Mouse (Mus musculus): ENCODE results near the gene Negr1.
"Not testable (repeated sequence)": the region's sequence is repeated elsewhere in the genome, so short reads cannot be mapped to it uniquely, and the experiment has no call there.

Negr1 gene

GRCm38 (mm10) chr3:156992811-156993210 is 431.2 kb downstream of the Negr1 start:
- no peak for DNase-seq (ENCODE audit: low spot score in 2 of 2)

DNA sequence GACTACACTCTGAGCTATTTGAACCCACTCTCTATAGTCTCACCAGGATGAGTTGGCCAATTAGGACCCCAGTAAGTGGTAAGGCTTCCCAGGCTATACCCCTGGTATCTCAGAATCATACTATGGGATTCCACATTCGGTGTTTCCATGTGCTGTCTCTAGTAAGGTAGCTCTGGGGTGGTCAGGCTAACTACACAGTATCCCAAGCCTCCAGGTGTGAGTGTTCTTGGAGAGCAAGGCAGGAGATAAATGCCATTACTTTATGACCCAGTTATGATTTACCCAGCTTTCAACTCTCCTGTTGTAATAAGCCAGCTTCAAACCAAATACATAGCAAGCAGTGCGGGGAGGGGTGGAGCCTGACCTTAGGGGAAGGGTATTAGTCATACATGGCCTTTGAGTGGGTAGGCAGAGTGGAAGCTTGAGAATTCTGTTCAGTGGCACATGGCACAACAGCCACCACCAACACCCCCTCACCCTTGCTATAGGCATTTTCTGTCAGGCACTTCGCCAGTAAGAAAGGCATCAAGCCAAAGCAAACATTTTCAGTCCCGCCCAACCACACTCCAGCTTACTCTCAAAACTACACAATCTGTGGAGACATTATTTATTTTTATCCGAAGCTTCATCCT is 437.7 kb downstream of the Negr1 start:
- DNase-seq (ENCODE audit: low spot score in 2 of 2), result no peak

- no peak for DNase-seq (ENCODE audit: low spot score in 2 of 2)
These were observed 460.0 kb downstream of the Negr1 start for GRCm38 (mm10) chr3:157021632-157022031.

DNA sequence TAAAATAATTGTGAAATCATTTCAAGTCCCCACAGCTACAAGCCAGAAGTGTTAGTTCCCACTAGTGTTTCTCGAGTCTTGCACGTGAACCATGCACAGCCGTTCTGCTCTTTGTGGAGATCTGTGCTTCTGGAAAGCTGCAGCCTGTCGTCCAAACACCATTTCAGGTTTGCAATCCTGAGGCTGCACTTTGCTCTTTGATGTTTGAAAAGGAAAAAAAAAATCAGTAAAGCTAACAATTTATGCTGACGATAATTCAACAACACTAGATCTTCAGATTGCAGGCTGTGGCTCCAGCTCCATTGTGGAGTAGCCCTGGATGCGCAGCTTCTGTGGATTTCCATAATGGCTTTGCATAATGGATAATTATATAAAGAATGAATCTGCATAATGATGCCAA is 463.0 kb downstream of the Negr1 start:
- DNase-seq (ENCODE audit: low spot score in 2 of 2), result no peak

GRCm38 (mm10) chr3:157031513-157032142 is 470.0 kb downstream of the Negr1 start:
- DNase-seq (ENCODE audit: low spot score in 2 of 2), result no peak

DNA sequence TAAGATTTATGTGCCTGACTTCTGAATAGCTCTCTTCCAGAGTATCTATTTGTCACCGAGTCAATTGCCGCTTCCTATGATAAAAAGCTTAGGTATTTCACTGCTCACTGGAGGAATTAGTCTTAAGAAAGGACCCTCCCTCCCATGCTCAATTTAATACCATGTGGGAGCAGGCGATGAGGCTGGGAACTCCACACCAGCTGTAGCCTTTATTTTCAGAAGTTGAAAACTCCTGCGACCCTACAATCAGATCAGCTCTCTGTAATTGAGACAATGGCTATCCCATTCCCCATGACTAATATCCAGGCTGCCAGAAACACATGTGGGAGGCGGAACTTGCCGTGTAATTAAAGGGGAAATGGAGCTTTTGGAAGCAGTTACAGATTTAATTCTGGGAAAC is 474.4 kb downstream of the Negr1 start:
- DNase-seq (ENCODE audit: low spot score in 2 of 2), result no peak

- no peak for DNase-seq (ENCODE audit: low spot score in 2 of 2)
These were observed 475.0 kb downstream of the Negr1 start for GRCm38 (mm10) chr3:157036568-157036967.

DNA sequence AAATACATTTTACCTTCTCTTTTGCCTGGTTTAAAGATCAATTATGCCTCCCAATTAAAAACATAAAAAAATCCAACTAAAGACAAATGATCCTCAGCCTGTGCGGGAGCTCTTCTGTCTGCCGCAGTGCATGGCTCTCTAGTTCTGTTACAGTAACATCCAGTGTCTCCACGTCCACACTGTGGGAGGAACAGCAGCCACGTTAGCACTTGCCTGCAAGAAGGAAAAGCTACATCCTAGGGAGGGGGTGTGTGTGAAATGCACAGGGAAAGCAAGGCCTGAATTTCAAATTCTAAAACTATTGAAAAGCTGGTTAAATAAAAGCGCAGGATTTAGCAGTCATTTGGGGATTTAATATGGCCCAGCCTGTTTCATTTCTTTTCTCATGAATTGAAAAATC is 479.0 kb downstream of the Negr1 start:
- DNase-seq (ENCODE audit: low spot score in 2 of 2), result no peak

DNA sequence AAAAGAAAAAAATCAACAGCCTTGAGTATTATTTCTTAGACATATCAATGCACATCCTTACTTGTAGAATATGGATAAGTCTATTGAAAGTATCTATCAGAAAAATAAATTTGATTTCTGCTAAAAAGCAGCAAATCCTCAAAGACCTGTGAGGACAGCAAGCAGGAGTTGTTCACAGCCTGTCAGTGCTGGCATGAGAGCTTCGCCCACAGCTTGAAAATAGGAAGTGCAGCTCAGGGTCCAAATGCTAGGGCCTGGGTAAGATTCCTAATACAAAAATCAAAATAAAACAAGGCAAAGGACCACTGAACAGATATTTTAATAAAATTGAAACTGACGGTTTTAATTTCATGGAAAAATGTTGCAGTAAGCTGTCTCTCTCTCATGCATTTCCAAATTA is 483.0 kb downstream of the Negr1 start:
- DNase-seq (ENCODE audit: low spot score in 2 of 2), result no peak

GRCm38 (mm10) chr3:157064438-157064837 is 502.8 kb downstream of the Negr1 start:
- DNase-seq (ENCODE audit: low spot score in 2 of 2), result not testable (repeated sequence)

DNA sequence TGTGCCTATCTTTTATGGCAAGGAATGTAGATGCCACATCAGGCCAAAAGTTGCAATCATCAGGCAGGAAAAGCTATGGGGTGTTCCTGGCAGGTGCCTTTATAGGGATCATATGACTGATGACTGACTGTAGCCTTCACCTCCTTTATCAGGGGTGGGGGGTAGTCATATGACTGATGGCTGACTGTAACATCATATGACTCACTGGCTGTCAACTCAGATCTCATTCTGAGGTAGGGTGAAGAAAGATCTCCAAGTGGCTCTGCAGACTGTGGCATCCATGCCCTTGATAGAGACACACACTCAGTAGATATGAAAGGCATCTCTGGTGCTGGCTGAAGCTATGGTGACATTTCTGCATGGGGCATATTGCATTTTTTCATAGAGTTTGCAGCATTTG is 504.7 kb downstream of the Negr1 start:
- DNase-seq (ENCODE audit: low spot score in 2 of 2), result no peak

- DNase-seq (ENCODE audit: low spot score in 2 of 2), result no peak
These were observed 517.8 kb downstream of the Negr1 start for GRCm38 (mm10) chr3:157079250-157079965.

DNA sequence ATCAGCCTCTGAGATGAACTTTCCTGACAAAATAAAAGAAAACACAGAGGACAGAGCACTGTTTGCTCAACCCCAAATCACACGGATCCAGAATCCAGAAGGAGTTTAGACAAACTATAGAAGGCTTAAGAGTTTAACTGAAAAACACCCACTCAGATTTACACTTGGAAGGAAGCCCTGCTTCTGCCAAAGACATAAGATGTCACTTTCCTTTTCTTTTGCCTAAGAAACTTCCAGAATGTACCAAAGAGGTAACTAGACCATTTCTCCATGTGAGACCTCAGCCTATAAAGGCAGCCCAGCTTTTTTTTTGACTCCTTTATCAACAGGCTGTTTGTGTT is 518.3 kb downstream of the Negr1 start:
- no peak for DNase-seq (ENCODE audit: low spot score in 2 of 2)

- DNase-seq (ENCODE audit: low spot score in 2 of 2), result no peak
These were observed 519.0 kb downstream of the Negr1 start for GRCm38 (mm10) chr3:157080585-157080984.

DNA sequence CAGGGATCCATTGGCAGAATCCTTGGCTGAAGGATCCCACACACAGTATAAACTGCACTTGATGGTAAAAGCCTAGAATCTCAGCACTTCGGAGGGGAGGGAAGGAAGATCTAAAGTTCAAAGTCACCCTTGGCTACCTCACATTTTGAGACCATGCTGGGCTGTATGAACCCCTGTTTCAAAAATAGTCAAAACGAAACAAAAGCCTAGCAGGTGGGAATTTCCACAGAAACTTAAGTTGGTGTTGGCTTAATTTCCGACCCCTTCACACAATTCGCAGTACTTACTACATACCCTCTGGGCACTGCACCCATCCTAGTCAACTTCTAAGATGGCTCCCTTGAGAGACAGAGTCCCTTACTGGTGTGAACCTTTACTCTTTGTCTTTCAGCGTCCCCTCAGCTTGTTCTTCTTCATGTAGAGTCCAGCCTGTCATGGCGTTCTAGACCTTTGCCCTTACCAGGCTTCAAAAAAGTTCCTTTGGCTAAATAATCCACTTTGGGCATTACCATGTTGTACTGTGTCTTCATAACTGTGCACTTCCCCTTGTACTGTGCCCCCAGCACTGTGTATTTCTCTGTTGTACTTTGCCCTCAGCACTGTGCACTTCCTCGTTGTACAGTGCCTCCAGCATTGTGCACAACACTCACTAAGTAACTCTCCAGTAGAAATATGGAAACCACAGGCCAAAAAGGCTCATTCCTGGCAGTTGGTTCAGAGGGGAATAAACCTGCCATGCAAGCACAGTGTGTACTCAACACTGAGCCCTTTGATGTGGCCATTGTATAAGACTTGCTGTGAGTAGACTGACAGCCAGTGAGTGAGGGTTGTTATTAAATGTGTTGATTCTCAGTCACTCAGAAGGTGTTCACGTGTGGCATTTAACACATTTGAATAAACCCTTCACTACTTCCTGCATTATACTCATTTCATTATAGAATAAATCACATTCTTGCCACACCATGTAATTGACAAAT is 521.5 kb downstream of the Negr1 start:
- no peak for DNase-seq (ENCODE audit: low spot score in 2 of 2)

GRCm38 (mm10) chr3:157085180-157085579 is 523.6 kb downstream of the Negr1 start:
- no peak for DNase-seq (ENCODE audit: low spot score in 2 of 2)

DNA sequence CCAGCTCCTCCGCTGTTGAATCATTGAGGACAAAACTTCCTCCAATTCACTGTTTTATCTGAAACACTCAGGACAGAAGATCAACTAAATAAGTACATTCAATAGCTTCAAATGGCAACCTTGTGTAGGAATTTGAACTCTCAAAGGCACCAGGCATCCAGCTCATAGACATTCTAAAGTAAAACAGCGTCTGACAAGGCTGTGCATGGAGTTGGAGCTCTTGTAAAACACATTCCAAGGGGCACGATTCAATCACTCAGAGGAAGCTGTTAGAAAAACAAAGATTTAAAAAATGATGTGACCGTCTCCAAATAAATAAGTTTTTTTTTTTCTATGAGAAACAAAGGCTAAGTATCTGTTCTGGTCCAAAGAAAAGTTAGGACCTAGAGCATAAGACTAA is 528.5 kb downstream of the Negr1 start:
- DNase-seq (ENCODE audit: low spot score in 2 of 2), result no peak

- DNase-seq (ENCODE audit: low spot score in 2 of 2), result no peak
These were observed 534.7 kb downstream of the Negr1 start for GRCm38 (mm10) chr3:157096284-157096683.

DNA sequence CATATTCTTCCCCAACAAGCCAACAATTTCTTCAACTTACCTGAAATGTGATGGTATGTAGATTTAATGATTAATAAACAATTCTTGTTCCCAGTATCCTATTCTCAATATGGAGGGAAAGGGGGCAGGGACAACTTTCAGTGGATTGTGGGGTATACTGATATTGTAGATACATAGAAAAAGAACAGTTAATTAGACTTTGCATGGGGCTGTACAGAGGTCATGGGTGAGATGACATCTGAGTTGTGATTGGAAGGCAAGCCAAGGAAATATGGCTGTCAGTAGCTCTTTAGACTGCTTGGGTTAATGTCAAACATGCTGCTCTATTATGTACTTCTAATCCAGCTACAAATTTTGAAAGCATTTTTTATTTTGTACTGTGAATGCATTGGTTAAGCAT is 535.9 kb downstream of the Negr1 start:
- no peak for DNase-seq (ENCODE audit: low spot score in 2 of 2)

DNA sequence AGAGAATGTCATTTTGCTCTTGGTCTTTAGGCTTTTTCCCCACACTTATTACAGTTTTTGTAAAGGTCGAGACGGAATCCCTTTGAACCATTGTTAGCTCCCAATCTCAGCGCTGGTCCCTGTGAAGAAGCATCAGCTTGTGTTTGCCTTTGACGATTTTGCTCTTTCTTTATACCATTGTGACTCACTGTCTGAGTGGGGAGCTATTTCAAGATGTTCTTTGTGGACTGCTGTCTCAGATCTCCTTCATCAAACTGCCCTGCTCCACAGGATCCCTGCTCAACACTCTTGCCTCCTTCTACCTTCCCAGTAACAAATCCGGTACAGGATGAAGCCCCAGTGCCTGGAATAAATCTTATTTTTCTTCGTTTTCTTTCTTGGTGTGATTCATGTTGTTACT is 536.8 kb downstream of the Negr1 start:
- no peak for DNase-seq (ENCODE audit: low spot score in 2 of 2)

- no peak for DNase-seq (ENCODE audit: low spot score in 2 of 2)
These were observed 543.4 kb downstream of the Negr1 start for GRCm38 (mm10) chr3:157104866-157105579.
